Mouse (Mus musculus) stomach, embryonic 14.5 days (tissue): ENCODE results near the gene Nrsn2. TPM values are rescaled to one million over a fixed set of nuclear protein-coding genes. Genes with fewer than 3 reads are reported as not detected.
A peak's percentile ranks its signal among the peaks of the same experiment; 100 is the strongest.

Source experiments
- ATAC-seq: fragments of 200-750 bp; cut with Nextera tagmentation; 2 replicates; pipeline ENCODE4 v1.8.0; 2017; ENCODE audit warnings: low read depth, moderate TSS enrichment; ENCODE audit not compliant: insufficient number of reproducible peaks, insufficient read depth, low FRiP score
- H3K27ac ChIP-seq: fragments of 300-500 bp; sonication (generic); 2 replicates; pipeline ENCODE4 v1.5.1; 2014; ENCODE audit warnings: mild to moderate bottlenecking, low read length, moderate library complexity, mixed read lengths
- H3K27me3 ChIP-seq: fragments of 300-500 bp; sonication (generic); 2 replicates; pipeline ENCODE4 v1.6.1; 2014; ENCODE audit warnings: low read length, control low read depth, mixed read lengths; ENCODE audit not compliant: control insufficient read depth, insufficient read depth
- H3K36me3 ChIP-seq: fragments of 300-500 bp; sonication (generic); 2 replicates; pipeline ENCODE4 v1.6.1; 2014; ENCODE audit warnings: mild to moderate bottlenecking, control low read depth, low read length, moderate library complexity, mixed read lengths; ENCODE audit not compliant: control insufficient read depth, insufficient read depth
- H3K4me1 ChIP-seq: fragments of 300-500 bp; sonication (generic); 2 replicates; pipeline ENCODE4 v1.6.1; 2014; ENCODE audit warnings: low read length, control low read depth, mixed read lengths; ENCODE audit not compliant: control insufficient read depth, insufficient read depth
- H3K4me2 ChIP-seq: fragments of 300-500 bp; sonication (generic); replicated peaks from 2 replicates; pipeline ENCODE4 v1.6.1; 2014; ENCODE audit warnings: low read depth, low read length, control low read depth
- H3K4me3 ChIP-seq: fragments of 300-500 bp; sonication (generic); 2 replicates; pipeline ENCODE4 v1.5.1; 2014; ENCODE audit warnings: low read depth, low read length, control low read depth
- H3K9ac ChIP-seq: fragments of 300-500 bp; sonication (generic); replicated peaks from 2 replicates; pipeline ENCODE4 v1.6.1; 2014; ENCODE audit warnings: low read depth, mild to moderate bottlenecking, control low read depth, low read length, moderate library complexity, mixed read lengths
- H3K9me3 ChIP-seq: fragments of 300-500 bp; sonication (generic); 2 replicates; pipeline ENCODE4 v1.6.1; 2016; ENCODE audit warnings: low read depth, low read length, control low read depth; ENCODE audit not compliant: control insufficient read depth
- WGBS: fragments of 180-500 bp; shearing (Covaris S2); extraction: QIAGEN DNeasy Blood & Tissue Kit; methylation state at CpG from one replicate; pipeline ENCODE4 v1.1.7; 2014; 5-methylcytosine and 5-hydroxymethylcytosine counted together
- polyA plus RNA-seq: library from polyadenylated mRNA; unstranded; fragments of >200 nt; fragmentation: Nextera tagmentation; extraction: Ambion mirVana; gene quantifications from 2 replicates; pipeline ENCODE4 v1.2.1, GENCODE M21; 2014

The Nrsn2 gene
- polyA plus RNA-seq, 1 experiment from 2014 or later: 3.8 TPM

DNA sequence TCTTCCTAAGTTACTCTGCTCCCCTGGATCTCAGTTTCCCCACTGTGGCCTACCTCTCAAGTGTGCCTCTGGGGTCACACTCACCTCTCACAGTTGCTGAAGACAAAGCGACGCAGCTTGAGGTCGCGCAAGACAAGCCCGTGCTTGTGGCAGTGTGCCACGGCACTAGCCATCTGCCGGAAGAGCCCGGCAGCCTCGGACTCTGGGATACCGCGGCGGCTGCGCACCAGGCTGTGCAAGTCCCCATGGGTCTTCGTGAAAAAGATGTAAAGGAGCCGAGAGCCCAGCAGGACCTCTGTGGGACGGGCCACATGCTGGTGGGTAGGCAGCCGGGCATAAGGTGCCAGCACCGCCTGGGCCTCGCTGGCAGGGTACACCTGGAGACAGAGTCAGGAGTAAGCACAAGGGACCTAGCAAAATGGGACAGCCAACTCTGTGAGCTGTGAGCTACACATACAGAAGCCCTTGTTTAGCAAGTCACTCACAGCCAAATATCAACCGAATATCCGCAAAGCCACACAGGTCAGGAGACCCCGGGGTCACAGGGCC, 36.7 kb downstream of the Nrsn2 start:
- Histone ChIP-seq H3K4me3 (no peak overlapping the region), H3K4me1 (0 out of 2 replicates have a peak, but pooled peaks cover 3% of the 10 kb centered on the region), H3K9ac (no peak overlapping the region), H3K36me3 (no peaks in the 10 kb centered on the region), H3K27me3 (no peaks in the 10 kb centered on the region), H3K9me3 (no peaks in the 10 kb centered on the region), H3K27ac (no peak overlapping the region), H3K4me2 (no peak overlapping the region)
- no peak for ATAC-seq
- WGBS: 87% methylated on average over 22 of the region's 22 CpGs

DNA sequence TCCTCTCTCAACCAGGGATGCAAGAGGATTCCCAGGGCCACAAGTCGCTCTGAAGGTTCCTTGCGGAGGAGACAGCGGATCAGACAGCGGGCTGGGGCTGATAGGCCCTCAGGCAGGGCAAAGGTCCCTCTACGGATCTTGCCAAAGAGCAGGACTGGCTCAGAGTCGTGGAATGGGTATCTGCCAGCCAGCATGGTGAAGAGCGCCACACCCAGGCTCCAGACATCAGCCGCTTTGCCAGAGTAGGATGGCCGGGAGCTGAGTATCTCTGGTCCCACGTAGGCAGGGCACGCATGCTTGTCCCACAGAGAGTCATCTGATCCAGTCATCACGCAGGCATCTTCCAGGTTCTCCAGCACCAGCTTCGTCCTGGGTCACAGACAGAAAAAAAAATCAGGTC, 38.1 kb downstream of the Nrsn2 start:
- H3K9ac ChIP-seq: no peak overlapping the region
- no peaks in the 10 kb centered on the region for H3K9me3 ChIP-seq
- H3K4me1 ChIP-seq: no peaks in the 10 kb centered on the region
- H3K4me2 ChIP-seq: no peak overlapping the region
- no peak overlapping the region for H3K4me3 ChIP-seq
- H3K27me3 ChIP-seq: no peaks in the 10 kb centered on the region
- no peak overlapping the region for H3K27ac ChIP-seq
- ATAC-seq: no peak
- H3K36me3 ChIP-seq: no peaks in the 10 kb centered on the region
- 77% methylated on average over 13 of the region's 13 CpGs for WGBS

DNA sequence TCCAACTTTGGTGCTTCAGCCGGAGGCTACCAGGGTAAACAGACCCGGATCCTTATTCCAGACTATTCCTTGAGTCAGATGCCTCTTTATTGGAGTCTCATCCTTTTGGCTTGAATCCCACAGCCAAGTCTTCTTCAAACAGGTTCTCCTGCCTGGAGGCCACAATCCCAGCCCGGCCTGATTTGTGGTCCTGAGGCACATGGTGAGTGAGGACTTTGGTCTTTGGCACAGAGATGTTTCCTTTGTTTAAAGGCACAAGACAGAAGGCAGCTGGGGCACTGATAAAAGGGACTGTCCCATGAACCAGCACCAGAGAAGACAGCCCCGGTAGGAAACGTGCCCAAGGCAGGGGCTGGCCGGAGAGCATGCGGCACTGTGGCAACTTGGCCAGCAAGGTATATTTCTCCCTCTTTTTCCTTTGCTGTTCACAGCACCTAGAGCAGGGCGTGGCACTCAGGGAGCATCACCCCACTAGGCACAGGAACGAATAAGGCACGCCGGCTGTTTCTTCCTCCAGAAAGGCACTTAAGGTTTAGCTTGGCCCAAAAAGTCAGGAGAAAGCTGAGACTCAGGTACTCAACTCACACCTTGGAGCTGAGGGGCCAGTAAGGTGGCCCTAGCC, 38.7 kb downstream of the Nrsn2 start:
- H3K36me3 ChIP-seq: no peaks in the 10 kb centered on the region
- H3K4me1 ChIP-seq: no peaks in the 10 kb centered on the region
- 89% methylated on average over 11 of the region's 11 CpGs for WGBS
- H3K27me3 ChIP-seq: no peaks in the 10 kb centered on the region
- no peak for ATAC-seq
- no peak overlapping the region for H3K4me2 ChIP-seq
- no peak overlapping the region for H3K4me3 ChIP-seq
- no peak overlapping the region for H3K27ac ChIP-seq
- H3K9me3 ChIP-seq: no peaks in the 10 kb centered on the region
- no peak overlapping the region for H3K9ac ChIP-seq

DNA sequence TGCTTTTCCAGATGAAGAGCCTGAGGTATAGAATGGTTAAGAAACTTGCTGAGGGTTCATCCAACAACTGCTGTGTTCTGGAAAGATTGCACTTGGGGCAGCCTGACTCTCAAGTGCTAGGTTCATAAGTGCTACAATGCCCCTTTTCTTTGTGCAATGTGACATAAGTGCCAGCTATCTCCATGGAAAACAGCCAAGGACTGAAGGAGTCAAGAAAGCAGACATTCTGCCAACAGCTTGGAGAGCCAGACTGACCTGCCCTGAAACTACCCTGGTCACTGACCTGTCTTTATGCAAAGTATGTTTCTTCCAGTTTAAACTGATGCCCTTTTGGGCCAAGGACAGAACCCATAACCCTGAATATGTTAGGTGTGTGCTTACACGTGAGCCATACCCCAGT, 39.6 kb downstream of the Nrsn2 start:
- 86% methylated on average over 1 of the region's 1 CpGs for WGBS
- Histone ChIP-seq H3K36me3 (no peaks in the 10 kb centered on the region), H3K4me1 (no peaks in the 10 kb centered on the region), H3K4me3 (no peak overlapping the region), H3K27me3 (no peaks in the 10 kb centered on the region), H3K27ac (no peak overlapping the region), H3K4me2 (no peak overlapping the region), H3K9me3 (no peaks in the 10 kb centered on the region), H3K9ac (no peak overlapping the region)
- ATAC-seq: no peak

DNA sequence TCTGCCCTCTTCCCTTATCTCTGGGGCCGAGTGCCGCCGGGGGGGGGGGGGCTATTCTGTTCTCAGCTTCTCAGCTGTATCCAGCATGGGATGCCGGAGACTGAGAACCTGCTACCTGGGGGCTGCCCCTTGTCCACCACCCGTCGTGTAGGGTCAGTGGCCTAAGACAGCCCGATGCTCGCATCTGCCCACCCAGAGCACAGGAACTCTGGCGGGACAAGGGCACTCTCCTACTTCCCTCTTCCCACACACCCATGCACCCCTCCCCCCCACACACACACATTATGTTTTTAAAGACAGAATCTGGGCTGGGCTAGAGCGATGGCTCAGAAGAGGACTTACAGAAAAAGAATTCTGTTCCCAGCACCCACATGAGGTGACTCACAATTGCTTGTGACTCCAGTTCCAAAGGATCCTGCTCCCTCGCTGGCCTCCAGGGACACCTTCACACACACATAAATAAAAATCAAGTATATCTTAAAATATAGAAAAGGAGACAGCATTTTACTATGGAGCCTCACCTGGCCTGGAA, 41.1 kb downstream of the Nrsn2 start:
- H3K4me2 ChIP-seq: no peak overlapping the region
- no peaks in the 10 kb centered on the region for H3K36me3 ChIP-seq
- H3K9ac ChIP-seq: no peak overlapping the region
- H3K9me3 ChIP-seq: no peaks in the 10 kb centered on the region
- no peaks in the 10 kb centered on the region for H3K27me3 ChIP-seq
- H3K4me1 ChIP-seq: peaks cover 10% of the 10 kb centered on the region; the same call in 1 of the 2 replicates
- ATAC-seq: no peak
- WGBS: 52% methylated on average over 10 of the region's 11 CpGs
- H3K27ac ChIP-seq: no peak overlapping the region
- H3K4me3 ChIP-seq: no peak overlapping the region

DNA sequence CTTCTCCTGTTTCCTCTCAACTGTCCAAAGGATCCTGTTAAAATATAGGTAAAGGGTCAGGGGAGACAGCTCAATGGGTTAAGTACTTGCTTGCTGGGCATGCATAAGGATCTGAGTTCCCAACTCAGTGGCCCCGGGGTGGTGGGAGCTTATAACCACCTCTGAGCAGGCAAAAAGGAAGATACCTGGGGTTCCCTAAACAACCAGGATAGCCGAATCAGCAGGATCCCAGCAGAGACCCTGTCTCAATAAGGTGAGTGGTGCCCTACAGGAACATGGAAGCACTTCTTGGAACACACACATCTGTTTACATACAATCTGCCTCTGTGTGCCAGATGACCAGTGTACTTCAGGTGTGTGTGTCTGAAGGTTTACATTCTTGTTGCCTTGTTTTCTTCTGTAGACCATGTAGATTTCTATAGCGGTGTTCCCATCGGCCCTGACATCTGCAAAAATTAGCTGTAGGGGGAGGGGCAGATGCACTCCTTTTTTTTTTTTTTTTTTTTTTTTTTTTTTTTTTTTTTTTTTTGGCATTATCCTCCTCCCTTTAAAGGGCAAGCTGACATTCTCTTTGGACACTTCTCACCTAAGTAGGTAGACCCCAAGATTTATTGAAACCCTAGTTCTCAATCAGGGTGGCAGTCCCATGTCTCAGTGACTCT, 43.0 kb downstream of the Nrsn2 start:
- 70% methylated on average over 4 of the region's 4 CpGs for WGBS
- Histone ChIP-seq H3K36me3 (peaks cover 9% of the 10 kb centered on the region), H3K9me3 (no peaks in the 10 kb centered on the region), H3K9ac (no peak overlapping the region), H3K27ac (no peak overlapping the region), H3K27me3 (no peaks in the 10 kb centered on the region), H3K4me1 (peaks cover 11% of the 10 kb centered on the region; the same call in 1 of the 2 replicates), H3K4me2 (no peak overlapping the region), H3K4me3 (no peak overlapping the region)
- no peak for ATAC-seq

DNA sequence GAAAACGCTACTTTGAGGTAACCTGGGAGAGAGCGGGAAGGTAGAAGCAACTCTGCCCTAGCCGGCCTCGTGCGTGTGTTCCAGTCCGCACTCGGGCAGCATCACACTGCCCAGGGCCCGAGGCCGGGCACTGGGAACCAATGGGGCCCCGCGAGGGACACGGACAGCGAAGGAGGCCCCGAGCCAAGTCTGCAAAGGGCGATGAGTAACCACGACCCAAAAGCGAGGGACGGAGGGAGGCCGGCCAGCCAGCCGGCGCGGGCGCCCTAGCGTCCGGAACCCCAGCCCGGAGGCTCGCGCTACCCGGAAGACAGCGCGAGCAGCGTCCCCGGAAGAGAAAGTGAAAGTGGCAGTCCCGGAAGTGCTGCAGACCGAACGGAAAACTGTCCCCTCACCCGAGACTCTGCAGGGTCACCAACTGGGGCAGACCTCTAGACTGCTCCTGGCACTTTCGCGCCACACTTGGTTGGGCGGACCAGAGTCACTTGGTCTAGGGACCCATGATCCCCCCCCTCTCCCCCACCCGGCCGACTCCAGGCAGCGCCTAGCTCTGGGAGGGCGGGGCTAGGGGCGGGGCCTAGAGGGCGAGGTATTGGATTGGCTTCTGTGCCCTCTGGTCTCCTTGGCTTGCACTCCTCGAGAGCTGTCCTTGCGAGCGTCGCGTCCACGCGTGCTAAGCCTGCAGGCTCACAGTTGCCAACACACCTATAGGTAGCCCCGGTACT, 44.2 kb downstream of the Nrsn2 start, which contains the start of gene Rbck1:
Gene Rbck1 (minus strand): TSS at position 553 of the 725 bp plus-strand sequence.
- Histone ChIP-seq H3K27me3 (no peaks in the 10 kb centered on the region), H3K4me3 (peak within 1 kb of the TSS; percentile 69), H3K36me3 (peaks cover 12% of the 10 kb centered on the region), H3K9me3 (no peaks in the 10 kb centered on the region), H3K27ac (peak within 1 kb of the TSS; percentile 93), H3K9ac (peak within 1 kb of the TSS; percentile 75), H3K4me1 (peaks cover 11% of the 10 kb centered on the region; the same call in 1 of the 2 replicates), H3K4me2 (peak within 1 kb of the TSS; percentile 93)
- WGBS: under 1% methylated on average over 54 of the region's 54 CpGs
- peak; percentile 94 for ATAC-seq

DNA sequence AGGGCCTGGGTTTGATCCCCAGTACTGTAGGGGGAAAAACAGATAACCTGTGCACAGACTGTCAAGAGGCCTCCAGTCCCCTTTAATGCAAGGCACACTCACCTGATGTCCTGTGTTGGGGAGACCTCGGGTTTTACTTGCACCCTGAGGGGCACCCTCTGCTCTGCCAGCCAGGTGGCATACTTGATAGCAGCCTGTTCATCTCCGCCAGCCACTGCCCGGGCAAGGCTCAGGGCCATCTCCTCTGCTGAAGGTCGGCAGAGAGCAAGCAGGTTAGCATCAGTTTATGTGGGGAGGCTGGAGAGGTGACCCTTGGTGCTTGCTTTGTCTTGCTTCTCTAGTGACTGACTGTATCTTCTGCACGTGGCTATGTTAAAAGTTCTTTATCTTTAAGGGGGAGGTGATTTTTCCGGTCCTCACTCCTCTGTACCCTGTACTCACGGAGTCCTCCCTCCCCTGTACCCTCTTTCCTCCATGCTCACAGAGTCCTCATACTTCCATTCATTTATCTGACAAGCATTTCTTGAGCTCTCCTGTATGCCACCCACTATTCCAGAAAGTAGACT, 45.5 kb downstream of the Nrsn2 start:
- H3K4me1 ChIP-seq: peaks cover 11% of the 10 kb centered on the region; the same call in 1 of the 2 replicates
- ATAC-seq: no peak
- 65% methylated on average over 7 of the region's 7 CpGs for WGBS
- no peak overlapping the region for H3K27ac ChIP-seq
- peak overlapping the region; percentile 69 for H3K4me3 ChIP-seq
- no peaks in the 10 kb centered on the region for H3K9me3 ChIP-seq
- no peaks in the 10 kb centered on the region for H3K27me3 ChIP-seq
- peak overlapping the region; percentile 93 for H3K4me2 ChIP-seq
- no peak overlapping the region for H3K9ac ChIP-seq
- H3K36me3 ChIP-seq: peaks cover 24% of the 10 kb centered on the region
